Mouse (Mus musculus): ENCODE data around the gene Sst.

DNA sequence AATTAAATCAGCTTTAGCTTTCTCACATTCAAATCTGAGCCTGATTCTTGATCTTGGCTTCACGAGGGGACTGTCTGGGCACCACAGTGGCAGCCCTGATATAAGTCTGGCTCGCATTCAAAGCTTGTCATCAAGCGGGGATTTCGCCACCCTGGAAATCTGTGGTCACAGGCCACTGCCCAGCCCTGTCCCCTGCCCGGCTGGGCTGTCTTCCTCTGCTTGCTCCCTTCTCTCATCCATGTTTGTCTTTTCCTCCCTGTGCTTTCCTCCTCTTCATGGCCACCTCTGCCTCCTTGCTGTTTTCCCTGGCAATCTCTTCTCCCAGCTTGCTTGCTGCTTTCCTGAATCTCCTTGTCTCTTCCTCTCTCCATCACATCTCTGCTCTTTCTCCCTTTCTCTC, 6.7 kb upstream of the Sst start:
- no peak for TF ChIP-seq CTCF (IDR thresholded peaks at IDR 0.05; ENCODE audit: extremely low read depth, insufficient read depth, low read length)
- TF ChIP-seq POLR2A (IDR thresholded peaks at IDR 0.05; ENCODE audit: extremely low read depth, insufficient read depth, low read length) = no peak

Data from cortical plate, adult 2 months (tissue).